Mouse (Mus musculus): ENCODE results near the gene Slc6a18.

Slc6a18 gene

DNA sequence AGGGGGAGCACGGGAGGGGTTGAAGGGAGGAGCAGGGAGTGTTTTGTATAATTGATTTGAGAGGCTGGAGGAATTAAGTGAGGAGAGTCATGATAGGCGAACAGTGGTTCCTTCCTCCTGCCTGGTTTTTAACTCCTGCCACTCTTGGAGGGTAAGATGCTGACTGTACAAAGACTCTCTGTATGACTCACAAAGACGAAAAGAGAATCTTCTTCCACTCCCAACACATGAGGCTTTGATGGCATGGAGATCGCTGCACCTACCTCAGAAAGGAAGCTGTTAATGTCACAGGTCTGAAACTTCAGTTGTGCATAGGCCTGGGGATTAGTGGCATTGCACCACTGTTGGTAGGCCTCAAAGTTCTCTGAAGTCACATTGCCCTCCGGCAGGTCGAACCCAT is 7.7 kb upstream of the Slc6a18 start:
- 0 out of 2 replicates have a peak, but pooled peaks have one; percentile 25 for ATAC-seq (ENCODE audit: low TSS enrichment)

DNA sequence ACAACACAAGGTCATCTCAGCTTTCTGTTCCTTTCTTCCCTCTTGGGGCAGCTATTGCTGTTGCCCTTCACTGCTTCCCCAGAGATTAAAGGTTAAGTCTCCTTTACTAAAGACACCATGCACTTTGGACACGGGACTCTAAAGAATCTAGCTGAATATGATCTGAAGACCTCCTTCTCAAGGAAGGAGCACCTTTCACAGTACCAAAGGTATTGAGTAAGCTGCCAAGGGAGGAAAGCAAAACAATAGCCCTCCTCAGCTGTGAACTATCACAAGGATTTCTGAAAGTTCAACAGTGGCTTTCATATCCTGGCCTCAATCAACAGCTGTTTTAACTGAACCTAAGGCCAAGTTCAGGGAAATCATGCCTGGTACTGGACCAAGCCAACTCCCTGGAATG is 6.6 kb upstream of the Slc6a18 start:
- no peak for ATAC-seq (ENCODE audit: low TSS enrichment)

DNA sequence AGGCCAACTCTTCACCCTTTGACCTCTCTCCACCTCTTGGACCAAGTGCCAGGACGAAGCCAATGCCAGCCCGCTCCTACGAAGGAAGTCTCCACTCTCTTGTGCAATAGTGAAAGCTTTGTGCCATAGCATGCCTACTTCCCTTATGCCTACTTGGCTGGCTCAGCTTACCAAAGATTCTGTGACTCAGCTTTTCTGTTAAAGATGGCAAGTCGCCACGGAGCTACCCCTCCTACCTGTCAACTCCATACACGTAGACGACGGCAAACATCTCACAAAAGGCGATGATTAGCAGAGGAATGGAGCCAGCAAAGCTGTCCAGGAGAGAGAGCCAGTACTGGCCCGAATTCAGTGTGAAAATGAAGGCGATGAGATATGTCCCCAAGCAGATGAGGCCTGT is 5.9 kb upstream of the Slc6a18 start:
- ATAC-seq (ENCODE audit: low TSS enrichment), result peak; percentile 89

DNA sequence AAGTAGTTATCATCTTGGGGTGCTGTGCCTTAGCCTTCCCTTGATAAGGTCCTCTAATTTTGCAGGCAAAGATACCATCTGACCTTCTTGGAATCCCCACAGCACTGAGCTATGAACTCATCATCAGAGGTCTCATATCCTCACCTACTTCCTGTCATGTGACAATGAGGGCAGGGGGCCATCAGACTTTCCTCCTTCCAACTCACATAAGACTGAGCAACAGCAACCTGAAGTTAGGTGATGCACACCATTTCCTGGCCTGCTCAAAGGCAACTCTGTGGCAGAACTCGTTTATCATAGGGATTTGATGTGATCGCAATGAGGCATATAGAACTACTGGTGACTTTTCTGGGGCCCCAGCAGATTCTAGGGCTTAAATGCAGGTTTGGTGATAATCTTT is 4.4 kb upstream of the Slc6a18 start:
- ATAC-seq (ENCODE audit: low TSS enrichment), result no peak

DNA sequence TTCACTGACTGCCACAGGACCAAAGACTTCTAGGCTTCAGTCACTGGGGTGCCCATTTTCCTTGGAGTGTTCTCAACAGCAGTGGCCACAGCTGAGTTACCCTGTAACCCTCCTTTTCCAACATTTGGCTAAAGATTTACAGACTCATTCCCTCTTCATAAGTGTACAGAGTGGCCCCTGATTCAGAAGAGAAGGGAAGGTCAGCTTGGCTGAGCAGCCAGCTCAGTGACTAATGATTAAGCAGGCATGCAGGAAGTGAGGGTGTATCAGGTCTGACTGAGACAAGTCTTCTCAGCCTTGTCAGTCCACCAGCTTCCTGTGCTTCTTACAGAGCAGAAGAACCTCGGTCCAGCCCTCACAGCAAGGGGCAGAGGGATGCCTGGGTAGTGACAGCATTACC is 2.6 kb upstream of the Slc6a18 start:
- no peak for ATAC-seq (ENCODE audit: low TSS enrichment)

DNA sequence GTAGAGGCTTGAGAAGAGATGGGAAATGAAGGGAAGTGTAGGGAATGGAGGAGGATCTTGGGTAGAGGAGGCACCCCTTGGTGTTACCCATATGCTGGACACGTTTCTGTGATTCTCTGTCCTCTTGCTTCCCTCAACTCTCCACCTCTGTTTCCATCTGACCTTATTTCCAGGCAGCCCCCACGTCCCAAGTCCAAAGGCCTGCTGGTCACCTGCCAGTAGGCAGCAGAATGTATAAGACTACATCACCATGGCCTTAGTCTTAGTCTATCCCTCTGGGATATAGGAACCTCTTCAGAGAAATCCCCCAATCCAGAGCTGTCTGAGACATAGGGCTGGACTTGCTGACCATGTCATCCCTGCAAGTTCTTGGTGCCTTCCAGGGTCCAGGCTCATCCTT is 1.5 kb upstream of the Slc6a18 start:
- ATAC-seq (ENCODE audit: low TSS enrichment), result no peak

DNA sequence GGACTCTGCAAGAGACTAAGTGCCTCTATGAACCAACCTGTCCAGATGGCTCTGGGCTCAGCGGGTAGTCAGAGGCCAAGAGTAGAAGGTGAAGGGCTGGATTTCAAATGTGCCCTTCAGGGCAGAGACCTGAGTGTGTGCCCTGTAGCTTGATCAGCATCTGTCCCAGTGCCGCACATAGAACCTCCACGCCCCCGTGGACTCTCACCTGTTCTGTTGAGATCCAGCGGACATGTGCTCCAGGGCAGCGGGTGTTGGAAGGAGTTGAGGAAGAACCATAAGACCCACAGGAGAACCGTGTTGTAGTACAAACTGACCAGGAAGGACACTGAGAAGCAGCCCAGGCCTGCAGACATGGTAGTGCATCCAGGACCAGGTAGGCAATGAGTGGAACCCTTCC is 2.7 kb downstream of the Slc6a18 start:
- no peak for ATAC-seq (ENCODE audit: low TSS enrichment)

DNA sequence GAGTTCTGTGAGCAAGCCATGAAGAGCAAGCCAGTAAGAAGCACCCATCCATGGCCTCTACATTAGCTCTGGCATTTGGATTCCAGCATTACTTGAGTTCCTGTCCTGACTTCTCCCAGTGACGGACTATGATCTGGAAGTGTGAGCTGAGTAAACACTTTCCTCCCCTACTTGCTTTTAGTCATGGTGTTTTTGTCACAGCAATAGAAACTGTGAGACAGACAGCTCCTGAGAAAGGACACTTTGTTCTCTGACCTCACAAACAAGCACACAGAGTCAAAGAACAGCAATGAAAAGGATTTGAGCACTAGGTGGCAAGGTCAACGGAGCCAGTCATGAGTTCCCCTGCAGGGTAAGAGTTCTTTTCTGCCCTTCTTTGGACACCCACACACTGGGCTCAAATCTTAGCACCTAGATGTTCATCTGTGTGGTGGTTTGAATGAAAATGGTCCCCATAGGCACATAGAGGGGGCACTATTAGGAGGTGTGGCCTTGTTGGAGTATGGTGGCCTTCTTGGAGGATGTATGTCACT is 17.6 kb downstream of the Slc6a18 start:
- ATAC-seq (ENCODE audit: low TSS enrichment), result no peak

DNA sequence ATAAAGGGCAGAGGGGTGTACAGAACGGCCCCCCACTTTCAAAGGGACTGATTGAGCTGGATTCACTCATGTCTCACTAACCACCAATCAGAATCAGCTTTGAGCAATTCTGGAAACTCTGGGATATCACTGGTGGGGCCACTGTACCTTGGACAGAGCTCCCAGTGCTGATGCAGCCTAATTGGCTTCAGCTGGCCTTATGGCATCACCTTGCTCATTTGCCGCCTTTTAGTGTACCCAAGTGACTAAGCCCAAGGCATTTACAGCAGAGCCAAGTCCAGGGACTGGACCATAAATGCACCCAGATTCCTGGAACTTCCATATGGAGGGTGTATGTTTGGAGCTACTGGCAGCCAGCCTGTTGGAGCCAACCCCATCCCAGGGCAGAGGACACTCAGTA is 18.9 kb downstream of the Slc6a18 start:
- ATAC-seq (ENCODE audit: low TSS enrichment), result no peak

DNA sequence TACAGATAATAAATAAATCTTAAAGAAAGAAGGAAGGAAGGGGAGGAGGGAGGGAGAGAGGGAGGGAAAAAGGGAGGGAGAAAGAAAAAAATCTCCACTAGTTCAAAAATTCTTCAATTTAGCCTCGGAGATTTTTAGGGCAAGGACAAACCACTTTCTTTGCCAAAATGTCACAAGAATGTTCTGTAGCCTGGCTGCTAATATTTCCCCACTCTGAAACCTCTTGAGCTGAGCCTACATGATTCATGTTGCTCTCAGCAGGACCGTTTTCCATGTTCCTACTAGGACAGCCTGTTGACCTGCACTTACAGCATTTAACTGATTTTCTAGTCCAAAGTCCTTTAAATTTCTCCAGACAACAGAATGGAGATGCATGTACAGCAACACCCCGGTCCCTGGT is 22.8 kb downstream of the Slc6a18 start:
- ATAC-seq (ENCODE audit: low TSS enrichment), result no peak

DNA sequence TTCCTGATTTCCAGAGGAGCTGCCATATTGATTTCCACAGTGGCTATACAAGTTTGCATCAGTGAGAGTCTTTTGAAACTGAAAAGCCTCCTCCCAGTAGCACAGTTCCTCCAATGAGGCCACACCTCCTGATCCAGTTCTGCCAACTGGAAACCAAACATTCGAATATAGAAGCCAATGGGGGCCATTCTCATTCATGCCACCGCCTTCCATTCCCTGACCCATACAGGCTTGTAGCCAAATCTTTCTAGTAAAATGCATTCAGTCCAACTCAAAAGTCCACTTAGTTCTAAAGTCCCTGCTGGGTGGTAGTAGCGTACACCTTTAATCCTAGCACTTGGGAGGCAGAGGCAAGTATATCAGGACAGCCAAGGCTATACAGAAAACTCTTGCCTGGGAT is 24.6 kb downstream of the Slc6a18 start:
- no peak for ATAC-seq (ENCODE audit: low TSS enrichment)

DNA sequence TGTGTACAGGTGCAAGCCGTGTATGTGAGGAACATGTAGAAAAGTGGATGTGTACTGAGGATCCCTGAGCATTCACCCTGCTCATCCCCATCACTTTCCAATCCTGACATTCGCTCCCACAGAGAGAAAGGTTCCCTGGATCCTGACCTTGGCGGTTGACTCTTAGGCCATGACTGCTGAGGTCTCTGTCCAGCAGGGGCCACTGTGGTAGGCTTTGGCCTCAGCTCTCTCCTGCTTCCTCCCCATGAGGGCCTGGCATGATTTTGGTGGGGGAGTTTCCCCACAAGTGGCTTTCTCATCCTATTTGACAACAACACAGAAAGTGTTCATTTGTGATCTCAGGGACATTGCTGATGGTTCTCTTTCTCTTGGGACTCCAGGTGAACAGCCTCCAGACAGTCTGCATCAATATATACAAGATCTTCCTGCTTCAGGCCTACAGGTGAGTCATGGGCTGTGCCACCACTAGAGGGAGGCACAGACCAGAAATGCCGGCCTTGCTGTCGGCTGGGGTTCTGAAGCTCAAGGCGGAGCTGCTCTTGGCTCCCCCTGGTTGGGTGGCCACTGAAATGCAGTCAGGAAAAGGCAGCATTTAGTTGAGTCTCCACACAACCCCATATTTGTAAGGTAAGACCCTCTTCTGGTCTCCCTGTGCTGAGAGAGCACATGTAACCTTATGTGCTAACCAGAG is 31.3 kb downstream of the Slc6a18 start:
- peak; percentile 99 for ATAC-seq (ENCODE audit: low TSS enrichment)

DNA sequence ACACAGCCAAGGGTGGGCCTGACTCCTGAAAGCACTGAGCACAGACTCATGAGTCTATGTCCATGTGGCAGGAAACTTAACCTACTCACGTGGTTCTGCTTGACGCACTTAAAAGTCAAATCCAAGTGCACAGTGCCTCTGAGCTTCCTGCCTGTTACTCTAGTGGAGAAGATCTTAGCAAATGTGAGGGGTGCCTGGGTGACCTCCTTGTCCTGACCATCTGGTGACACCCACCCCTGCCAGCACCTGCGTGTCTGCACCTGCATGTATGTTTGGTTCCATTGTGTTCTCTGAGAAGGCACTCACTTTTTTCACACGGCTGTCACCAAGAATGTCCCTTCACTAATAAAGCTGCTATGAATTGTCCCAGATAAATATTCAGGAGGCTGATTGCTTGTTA is 36.5 kb downstream of the Slc6a18 start:
- ATAC-seq (ENCODE audit: low TSS enrichment), result no peak

DNA sequence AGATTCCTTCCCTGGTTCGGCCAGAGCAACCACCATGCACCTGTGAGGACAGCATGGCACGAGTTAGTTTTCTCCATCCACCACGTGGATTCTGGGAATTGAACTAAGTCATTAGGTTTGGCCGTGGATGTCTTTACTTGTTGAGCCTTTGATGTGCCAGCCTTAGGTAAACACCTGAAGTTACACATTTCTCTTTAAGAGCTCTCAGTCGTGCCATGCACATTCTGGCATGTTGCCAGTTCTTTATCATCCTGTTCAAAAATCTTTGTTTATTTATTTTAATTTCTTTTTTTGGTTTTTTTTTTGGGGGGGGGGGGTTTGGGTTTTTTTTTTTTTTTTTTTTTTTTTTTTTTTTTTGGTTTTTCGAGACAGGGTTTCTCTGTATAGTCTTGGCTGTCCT is 40.0 kb downstream of the Slc6a18 start:
- ATAC-seq (ENCODE audit: low TSS enrichment), result no peak

DNA sequence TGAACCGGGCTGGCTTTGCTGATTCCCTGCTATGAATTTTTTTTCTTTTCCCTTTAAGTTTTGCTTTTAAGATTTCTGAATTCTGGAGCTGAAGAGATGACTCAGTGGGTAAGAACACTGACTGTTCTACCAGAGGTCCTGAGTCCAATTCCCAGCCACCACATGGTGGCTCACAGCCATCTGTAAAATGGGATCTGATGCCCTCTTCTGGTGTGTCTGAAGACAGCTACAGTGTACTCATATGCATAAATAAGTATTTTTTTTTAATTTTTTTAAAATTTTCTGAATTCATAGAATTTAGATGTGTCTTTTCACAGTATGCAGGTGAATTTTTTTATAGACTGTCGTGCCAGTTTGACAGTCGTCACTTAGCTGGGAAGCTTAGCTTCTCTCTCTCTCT is 46.0 kb downstream of the Slc6a18 start:
- ATAC-seq (ENCODE audit: low TSS enrichment), result no peak

DNA sequence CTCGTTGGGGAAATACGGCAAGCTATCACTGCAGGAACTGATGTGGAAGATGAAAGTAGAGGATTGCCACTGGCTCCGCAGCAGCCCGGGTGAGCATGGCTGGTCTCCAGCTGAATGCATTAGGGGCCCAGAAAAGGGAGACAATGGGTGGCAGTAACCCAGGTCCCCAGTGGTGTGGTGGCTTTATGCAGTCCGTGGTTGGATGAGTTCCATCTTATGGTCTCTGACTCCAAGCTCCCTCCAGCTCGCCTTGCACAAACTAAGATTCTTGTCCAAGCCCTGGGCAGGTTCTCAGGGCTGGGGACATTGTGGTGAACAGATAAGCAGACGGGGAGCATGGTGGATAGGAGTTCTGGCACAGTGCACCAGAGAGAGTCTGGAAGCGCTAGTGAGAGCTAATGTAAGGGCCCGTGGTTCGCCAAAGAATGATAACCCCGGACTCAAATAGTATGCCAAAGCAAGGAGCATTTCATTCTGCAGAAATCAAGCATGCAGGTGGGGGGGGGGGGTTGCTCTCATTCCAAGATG is 49.2 kb downstream of the Slc6a18 start:
- ATAC-seq (ENCODE audit: low TSS enrichment), result no peak

DNA sequence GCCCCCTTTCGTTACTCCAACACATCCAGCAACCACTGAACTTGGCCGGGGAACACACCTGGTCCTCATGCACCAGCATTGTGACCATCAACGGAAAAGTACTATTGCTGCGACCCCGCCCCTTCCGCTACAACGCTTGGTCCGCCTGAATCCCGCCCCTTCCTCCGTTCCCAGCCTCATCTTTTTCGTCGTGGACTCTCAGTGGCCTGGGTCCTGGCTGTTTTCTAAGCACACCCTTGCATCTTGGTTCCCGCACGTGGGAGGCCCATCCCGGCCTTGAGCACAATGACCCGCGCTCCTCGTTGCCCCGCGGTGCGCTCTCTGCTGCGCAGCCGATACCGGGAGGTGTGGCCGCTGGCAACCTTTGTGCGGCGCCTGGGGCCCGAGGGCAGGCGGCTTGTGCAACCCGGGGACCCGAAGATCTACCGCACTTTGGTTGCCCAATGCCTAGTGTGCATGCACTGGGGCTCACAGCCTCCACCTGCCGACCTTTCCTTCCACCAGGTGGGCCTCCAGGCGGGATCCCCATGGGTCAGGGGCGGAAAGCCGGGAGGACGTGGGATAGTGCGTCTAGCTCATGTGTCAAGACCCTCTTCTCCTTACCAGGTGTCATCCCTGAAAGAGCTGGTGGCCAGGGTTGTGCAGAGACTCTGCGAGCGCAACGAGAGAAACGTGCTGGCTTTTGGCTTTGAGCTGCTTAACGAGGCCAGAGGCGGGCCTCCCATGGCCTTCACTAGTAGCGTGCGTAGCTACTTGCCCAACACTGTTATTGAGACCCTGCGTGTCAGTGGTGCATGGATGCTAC is 50.9 kb downstream of the Slc6a18 start, which contains the start of gene Tert:
TSS of gene Tert (plus strand) at position 167 of the 805 bp plus-strand sequence.
- ATAC-seq (ENCODE audit: low TSS enrichment), result peak; percentile 75

DNA sequence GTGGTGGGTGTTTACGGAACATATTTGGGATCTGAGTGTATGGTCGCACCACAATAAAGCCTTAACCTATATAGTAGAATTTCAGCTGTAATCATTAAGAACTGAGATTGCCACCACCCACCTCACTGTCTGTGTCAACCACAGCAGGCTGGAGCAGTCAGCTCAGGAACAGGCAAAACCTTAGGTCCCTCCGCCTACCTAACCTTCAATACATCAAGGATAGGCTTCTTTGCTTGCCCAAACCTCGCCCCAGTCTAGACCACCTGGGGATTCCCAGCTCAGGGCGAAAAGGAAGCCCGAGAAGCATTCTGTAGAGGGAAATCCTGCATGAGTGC is 51.4 kb downstream of the Slc6a18 start:
- ATAC-seq (ENCODE audit: low TSS enrichment), result no peak

DNA sequence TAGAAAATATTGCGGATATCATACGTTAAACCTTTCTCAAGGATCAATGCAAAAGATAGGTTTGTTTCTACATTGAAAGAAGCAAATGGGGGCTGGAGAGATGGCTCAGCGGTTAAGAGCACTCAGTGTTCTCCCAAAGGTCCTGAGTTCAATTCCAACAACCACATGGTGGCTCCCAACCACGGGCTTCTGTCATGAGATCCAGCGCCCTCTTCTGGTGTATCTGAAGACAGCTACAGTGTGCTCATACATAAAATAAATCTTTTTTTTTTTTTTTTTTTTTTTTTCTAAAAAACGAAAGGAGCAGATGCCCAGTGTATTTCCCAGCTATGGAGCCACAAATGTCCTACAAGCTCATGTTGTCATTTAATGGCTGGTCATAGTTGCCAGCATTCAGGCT is 57.2 kb downstream of the Slc6a18 start:
- ATAC-seq (ENCODE audit: low TSS enrichment), result no peak

DNA sequence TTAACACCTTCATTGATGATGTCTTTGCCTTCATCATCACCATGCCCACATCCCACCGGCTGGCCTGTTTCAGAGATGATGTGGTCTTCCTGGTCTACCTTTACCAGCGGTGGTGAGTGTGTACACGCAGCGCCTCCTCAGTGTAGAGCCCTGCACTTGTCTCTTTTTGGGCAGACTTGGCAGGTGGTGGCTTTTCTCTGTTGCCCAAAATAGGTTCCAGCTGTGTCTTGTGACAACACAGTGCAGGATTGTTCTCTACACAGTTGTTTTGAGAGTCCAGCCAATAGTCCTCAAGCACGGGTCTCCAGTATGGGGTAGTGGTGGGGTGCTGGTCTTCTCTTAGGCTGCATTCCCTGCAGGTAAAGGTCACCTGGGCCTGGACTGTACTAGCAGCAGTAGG is 59.4 kb downstream of the Slc6a18 start:
- 0 out of 2 replicates have a peak, but pooled peaks have one; percentile 17 for ATAC-seq (ENCODE audit: low TSS enrichment)

Data from frontal cortex, adult (tissue).